Mouse (Mus musculus) adrenal gland, adult 8-10 months (tissue): Measurements from ENCODE around the gene P4ha2. TPM values are rescaled to one million over a fixed set of nuclear protein-coding genes. Genes with fewer than 3 reads are reported as not detected.

Source experiments
- DNase-seq: peaks from one replicate; pipeline ENCODE4 v3.0.0; 2022
- total RNA-seq, 4 experiments: library from RNA; stranded (reverse); gene quantifications; 2 replicates each; pipeline ENCODE4 v1.2.4; 2022

Gene P4ha2
- 10 to 100 TPM; 29.1 to 52.2 (median 44.5) TPM for total RNA-seq

DNA sequence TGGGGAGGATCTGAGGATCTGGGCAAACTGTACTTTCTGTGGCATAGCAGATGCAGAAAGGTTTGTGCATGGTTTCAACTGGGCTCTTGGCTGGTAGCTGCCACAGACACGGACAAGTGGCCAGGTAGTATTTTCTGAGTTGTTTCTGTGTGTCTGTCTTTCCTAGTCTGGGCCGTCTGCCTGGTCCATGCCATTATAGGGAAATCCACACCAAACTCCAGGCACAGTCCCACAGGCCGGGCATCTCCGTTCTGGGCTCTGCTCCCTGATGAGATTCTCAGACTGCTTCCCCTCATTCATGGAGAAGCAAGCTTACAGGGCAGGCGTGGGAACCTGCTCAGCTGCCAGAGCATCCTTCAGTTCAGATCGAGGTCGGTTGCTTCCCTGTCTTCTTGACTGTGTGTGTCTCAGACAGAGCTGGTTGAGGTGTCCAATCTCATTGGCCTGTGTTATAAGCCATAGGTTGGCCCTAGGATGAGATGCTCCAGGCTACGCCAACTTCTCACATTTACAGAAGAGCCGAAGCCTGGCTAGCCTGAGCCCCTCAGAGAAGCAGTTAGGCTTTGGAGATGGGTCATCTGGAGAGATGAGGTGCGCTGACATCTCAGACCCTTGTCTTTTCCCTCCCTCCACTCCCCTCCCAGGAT lies at the start of gene P4ha2:
P4ha2 (plus strand) TSS at position 51 of the 647 bp plus-strand sequence.
- no peak for DNase-seq

DNA sequence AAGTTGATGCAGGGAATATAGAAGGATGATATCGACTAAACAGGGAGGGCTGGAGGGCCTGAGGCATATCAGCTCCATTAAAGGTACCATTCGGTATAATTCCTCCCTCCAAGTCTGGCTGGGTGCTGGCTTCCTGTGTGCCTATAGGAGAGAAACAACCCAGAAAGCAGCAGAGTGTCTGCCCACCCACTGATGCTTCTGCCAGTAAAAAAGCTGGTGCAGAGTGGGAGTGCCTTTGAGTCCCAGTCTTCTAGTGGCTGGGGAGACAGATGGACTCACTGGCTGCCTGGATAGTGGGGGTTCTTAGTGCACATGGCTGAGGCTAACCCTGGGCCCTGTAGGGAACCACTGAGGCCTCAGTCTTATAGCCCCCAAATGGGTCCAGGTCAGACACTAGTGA lies 49.7 kb upstream of the P4ha2 start:
- DNase-seq = no peak

DNA sequence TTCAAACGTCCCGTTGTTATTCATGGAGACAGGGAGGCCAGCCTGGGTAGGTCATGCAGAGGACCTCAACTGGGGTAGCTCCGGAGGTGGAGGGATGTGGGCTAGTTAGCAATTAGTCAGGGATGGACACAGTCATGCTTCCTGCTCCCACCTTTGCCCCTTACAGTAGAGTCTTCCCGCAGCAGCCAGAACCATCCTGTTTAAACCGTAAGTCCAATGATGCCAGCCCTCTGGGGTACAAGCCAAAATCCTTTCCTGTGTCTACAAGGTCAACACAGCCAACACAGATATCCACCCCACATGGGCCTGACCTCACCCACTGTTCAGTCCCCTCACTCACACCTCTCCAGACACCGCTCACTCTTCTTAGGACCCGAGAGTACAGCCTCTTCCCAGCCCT lies 48.7 kb upstream of the P4ha2 start:
- no peak for DNase-seq

DNA sequence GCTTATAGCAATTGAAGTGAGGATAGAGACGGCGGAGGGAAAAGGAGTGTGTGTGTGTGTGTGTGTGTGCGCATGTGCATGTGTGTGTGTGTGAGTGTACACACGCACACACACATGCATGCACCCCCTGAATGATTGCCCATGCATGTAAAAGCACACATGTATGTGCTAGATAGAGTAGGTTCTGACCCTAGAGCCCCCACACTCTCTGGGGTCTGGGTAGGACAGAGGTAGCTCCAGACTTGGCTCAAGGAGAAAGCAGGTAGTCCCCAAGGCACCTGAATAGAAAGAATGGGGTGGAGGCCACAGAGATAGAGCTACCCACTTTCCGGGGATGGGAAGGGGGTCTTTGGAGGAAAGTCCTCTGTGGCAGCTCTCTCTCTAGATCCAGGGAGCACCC lies 47.8 kb upstream of the P4ha2 start:
- DNase-seq = no peak

DNA sequence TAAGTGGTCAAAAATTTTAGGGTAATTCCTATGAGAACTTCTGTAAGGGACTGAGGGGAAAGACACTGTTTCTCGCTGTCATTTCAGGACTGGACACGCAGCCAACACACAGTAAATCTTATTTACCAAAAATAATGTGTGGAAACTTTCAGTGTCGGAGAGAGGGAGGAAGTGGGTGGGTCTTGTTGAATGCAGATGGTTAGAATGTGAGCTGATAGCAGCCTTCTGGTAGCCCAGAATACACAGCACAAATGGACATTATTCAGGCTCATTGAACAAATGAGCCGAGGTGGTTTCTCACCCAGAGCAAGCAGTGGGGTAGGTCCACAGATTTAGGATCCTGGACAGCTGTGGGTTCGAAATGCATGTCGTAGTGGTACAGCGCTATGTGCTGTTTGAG lies 46.8 kb upstream of the P4ha2 start:
- no peak for DNase-seq

DNA sequence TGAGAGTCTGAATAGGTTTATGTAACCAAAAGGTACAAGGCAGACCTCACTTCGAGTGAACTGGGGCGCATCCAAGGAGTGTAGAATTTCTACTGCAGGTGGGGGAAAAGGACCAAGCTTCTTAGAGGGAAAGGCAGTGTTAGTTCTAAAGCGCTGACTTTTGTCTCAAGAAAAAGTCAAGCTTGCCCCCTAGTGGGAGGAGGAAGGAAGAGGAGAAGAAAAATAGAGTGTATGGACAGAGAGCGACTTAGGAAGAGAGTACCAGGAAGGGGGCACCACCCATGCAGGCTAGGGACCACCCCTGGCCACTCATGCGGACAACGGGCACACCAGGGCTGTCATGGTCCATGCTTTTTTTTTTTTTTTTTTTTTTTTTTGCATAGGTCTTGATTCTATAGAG lies 45.6 kb upstream of the P4ha2 start:
- DNase-seq = no peak

DNA sequence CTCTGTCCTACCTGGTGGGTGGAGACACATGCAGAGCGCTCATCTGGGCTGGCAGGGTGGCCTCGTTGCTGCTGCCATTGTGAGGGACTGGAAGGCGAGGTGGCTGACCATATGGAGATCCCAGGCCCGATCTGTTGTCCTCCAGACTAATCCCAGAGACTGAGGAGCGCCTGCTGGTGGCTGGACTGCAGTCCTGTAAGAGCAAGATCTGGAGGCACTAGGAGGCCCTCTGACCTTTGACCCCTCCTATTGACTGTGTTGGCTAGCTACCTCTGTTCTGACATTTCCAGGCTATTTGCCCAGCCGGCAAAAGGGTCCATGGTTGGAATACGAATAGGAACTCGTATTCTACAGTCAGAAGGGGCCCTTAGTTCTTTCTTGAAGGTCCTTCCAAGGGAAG lies 43.8 kb upstream of the P4ha2 start:
- no peak for DNase-seq

DNA sequence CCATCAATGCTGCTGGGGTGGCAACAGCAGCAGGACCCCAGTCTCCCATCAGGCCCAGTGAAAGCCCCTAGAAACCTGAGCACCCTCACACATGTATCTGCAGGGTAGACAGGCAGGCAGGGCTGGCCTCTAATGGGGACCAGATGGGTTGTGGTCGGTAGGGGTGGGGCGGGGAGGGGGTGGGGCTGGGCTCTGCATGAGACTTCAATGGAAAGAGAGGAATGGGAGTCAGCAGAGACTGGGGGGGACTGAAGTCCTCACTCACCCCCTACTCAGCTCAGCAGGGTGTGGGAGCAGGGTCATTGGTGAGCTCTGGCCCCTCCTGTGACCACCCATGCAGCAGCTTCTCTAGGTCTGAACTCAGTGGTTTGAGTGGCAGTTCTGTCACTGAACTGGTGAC lies 42.5 kb upstream of the P4ha2 start:
- DNase-seq = no peak

DNA sequence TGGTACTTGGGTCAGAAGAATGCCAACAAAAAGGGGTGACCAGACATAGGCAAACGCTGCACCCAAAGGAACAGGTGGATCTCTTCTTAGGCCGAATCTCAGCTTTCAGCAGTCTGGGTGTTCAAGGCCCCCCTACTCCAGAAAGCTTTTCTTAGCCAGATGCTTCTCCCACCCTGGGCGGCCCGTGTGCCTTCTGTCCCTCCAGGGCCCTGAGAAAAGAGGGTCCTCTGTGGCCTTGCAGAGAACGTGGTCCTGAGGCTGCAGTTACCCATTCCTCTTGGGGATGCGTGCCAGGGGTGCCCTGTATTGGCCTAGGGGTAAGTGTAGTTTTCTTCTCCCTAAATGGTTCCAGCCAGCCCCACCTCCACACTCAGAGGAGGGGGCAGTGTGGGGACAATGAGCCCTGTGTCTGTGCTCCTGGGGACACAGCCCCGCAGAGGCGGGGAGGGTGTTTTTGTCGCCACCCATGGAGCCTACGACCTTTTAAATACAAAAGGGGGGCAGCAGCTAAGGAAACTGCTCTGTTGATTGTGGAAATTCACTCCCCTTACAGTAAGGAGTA lies 41.8 kb upstream of the P4ha2 start:
- no peak for DNase-seq

DNA sequence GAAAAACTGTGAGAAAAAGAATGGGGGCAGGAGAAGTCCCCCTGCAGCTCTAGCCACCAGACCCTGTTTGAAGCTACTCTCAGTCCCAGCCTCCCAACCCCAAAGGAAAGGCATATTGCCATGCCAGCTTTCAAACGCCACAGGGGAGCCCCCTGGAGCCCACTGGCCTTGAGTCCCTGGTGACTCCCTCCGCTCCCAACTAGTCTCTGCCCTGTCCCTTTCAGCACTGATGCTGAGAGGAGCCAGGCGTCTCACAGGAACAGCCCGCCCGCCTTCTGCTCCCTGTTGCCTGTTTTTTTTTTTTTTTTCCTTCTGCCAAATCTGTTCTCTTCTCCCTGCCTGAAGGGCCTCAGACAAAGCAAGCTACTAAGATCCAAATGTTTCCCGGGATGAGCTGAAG lies 41.3 kb upstream of the P4ha2 start:
- no peak for DNase-seq

DNA sequence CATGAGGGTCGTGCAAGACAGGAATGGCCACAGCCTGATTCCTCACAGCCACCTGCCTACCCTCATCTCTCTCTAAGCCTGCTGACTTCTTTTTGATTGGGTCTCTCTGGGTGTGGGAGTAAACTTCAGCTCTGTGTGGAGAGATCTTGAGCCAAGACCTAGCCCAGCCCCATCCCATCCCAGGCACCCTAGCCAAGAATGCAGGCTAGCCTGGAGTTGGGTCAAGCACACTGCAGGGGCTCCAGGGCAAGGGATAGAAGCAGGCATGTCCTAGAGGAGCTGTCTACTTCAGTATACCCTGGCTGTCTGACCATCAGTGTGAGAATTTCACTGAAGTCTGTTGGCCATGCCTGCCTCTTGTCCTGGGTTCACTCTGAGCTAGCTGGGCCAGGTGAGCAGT lies 40.4 kb upstream of the P4ha2 start:
- no peak for DNase-seq

DNA sequence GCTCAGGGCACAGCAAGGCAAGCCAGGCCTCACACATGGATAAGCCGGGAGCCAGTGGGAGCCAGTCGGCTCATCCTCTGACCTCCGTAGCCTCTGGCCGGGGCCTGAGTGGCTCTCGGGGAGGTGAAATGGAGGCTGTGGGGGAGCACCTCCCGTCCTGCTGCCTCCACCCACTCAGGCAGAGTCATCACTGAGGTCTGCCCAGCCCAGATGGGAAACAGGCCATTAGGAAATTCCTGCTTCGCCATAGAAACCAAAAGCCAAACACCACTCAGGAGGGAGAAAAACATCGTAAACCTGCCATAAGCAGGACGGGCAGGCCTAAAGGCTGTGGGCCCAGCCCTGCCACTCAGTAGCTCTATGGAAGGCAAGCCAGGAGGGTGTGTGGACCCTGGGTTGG lies 39.6 kb upstream of the P4ha2 start:
- no peak for DNase-seq

DNA sequence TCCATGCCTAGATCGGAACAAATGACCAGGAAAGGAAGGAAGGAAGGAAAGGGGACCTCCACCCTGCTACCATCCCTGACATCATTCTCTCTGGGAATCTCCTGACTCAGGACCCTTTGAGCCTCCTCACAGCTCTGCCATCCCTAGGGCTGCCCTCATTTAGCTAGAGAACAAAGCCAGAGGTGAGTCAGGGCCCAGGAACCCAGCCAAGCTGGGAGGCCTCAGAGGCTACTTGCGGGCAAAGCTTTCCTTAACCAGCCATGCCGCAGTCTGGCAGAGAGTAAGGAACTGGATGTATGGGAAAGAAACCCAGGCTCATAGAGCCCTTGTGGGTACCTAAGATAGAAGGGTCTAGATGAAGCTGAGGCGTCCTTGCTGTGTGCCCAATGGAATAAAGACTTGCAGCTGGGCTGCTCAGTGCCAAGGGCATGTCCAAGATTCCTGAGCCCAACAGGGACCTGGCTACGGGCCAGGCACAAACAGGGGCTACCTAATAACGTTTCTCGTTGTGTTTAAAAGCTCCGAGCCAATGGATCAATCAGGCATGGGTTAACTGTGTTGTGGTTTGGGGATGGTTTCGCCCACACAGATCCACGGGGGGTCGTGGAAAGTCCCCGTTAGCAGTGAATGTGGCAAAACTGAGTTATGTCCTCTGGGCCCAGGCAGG lies 37.7 kb upstream of the P4ha2 start:
- DNase-seq = peak; percentile 83

DNA sequence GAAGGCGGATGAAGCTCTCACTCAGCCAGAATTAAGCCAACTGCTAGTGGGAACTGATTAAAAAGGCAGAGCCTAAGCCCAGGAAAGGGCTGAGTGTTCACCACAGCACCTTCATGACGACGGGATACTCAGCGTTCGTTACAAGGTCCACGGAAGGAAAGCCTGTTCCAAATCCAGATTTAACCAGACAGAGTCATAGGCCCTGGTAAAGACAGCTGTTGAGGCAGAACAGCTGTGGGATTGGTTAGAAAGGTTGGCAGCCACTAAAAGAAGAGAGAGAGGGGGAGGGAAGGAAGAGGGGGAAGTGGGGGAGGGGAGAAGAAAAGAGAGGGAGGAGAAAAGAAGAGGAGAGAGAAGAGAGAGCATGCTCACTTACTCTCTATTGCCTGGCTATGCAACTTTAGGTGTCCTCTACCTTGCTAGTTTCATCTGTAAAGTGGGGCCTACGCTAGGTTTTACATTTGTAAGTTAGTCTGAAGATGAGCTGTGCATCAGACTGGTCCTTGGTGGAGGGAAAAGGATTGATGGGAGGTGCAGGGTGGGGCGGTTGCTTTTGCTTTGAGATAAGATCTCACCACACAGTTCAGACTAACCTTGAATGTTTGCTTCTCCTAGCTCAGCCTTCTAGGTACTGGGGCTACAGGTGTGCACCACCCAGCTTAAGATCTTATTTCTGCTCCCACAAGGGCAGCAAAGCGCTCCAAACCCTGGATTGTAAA lies 37.0 kb upstream of the P4ha2 start:
- DNase-seq = no peak

DNA sequence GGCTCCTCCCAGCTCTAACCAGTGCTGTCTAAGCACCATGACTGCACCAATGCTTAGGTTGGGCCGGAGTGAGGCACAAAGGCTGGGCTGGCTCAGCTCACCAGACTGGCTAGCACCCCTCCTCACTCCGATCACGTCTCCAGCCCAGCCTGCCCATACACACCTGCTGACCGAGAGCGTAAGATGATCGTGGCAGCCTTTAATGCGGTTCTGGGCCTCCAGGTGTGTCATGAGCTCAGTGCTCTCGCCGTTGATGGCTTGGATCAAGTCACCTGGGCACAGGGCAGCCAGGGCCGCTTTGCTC lies 36.5 kb upstream of the P4ha2 start:
- no peak for DNase-seq

DNA sequence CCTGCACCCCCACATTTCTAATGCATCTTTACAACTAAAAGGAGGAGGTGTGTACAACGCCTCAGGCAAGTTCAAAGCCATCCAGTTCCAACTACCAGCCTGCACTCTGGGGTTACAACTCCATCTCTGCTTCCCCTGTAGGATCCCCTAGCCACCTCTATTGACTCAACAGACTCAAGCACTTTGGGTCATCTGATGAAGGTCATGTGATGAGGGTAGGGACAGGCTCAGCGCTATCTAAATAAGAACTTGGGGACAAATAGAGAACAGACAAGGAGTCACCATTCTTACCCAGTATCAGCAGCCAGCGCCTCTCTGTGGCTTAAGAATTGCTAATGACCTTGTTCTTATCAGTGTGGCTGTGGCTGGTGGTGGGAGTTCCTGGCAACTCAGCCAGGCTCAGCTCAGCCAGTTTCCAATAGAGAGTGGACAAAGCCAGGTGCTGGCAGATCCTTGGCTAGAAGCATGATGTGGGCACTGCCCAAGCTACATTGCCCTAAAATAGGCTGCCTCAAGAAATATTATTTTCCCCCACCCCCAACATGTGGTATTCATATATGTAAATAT lies 35.4 kb upstream of the P4ha2 start:
- no peak for DNase-seq

DNA sequence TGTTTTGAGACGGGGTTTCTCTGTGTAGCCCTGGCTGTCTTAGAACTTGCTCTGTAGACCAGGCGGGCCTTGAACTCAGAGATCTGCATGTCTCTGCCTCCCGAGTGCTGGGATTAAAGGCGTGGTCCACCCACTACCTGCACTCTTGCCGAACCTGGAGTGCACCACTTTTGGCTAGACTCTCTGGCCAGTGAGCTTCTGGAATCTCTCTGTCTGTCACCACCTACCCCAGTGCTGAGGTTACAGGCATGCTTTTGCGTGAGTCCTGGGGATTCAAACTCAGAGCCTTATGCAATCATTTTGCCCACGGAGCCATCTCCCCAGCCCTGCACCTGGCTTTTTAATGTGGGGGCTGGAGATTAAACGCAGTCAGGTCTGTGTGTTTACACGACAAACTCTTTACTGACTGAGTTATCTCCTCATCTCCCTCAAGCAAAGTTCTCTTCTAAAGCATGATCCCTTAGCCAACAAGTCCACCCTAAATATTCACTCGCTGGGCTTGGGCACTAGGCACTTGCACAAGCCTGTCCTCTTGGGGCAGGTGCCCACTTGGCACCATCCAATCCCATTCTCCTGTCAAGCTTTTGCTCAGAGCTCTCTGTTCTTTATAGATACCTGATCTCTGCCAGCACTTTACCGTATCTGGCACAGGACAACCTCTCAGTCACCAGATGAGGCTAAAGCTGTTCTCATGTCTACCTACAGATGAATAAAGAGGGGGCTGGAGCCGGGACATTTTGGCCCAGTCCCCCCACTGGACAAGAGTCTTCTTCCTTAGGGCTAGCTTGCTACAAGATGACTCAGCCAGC lies 34.6 kb upstream of the P4ha2 start:
- no peak for DNase-seq

DNA sequence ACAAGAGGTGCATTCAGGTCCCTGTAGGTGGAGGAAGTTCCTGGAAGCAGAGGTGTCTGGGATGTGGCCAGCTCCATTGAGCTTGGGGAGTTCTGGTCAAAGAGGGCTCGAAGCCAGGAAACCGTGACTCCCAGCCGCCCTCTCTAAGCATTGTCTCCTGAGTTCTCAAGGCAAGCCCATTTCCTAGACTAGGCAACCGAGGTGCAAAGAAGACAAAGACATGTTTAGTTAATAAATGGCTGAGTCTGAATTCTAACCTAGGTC lies 34.0 kb upstream of the P4ha2 start:
- DNase-seq = no peak

DNA sequence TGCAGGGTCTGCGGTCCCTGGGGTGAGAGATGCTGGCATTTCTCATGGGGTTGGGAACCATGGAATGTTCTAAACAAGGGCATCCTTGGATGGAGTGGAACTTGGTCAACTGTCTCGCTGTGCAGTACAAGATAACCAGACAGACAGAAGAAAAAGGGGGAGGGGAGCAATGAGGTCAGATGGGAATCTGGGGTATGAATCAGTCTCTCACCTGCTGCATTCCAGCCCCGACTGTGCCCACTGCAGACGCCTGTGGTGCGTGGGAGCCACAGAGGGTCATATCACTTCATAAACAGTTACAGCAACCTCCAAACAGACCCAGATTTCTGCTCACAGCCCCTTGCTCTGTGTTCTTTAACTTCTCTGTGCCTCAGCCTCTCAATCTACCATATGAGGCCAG lies 33.5 kb upstream of the P4ha2 start:
- no peak for DNase-seq

DNA sequence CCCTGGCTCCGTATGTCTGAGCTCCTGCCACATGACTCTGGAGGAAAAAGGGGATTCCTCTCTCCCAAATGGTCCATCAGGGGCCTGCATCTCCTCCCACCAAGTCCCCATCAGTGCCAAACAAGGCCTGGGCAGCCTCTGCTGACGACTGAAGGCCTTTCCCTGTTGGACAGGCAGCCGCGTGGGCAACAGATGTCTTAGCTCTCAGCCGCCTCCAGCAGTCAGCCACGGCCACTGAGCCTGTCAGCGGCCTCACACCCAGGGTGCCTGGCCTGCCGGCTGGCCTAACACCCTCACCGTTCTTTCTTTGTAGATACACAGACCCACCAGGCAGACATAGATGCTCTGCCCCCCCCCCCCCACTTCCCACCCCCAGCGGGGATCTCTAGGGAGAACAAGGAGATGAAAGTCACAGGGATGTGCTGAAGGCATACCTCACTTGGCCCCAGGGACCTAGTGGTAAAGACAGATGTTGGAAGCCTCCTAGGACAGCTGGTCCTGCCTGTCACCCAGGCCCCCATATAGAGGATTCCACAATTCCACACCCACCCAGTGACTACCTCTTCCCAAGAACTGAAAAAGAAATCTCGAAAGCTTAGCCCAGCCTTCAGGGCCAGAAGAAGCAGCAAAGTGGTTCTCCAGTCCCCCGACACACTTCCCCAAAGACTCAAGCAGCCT lies 32.4 kb upstream of the P4ha2 start:
- no peak for DNase-seq

DNA sequence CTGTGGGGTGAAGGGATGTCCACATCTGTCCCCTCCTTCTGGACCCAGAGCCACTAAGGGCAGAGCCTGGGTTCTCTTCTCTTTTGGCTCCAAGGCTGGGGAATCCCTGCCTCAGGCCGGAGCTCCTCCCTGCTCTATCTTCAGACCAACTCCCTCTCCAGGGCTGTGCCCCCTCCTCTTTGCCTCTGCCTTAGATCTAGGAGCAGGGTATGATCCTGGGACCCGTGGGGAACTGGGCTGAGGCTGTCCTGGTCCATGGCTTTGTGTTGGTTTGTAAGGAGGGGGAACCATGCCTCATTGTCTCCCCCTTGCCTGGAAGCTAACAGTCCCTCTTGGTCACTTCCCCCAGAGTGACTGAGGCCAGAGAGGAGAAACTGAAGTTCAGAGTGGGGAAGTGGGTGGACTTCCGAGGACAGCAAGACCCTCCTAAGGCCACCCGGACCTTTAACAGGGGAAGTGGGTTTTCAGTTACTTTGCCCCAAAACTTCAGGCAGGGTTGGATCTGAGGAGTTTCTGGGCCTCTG lies 31.8 kb upstream of the P4ha2 start:
- DNase-seq = no peak
